Mouse (Mus musculus) heart, postnatal 0 days (tissue): ENCODE data around the gene Rd3l.

ENCODE experiments used
- CTCF ChIP-seq: IDR thresholded peaks from 2 replicates; pipeline ENCODE4 v1.5.1; 2016; ENCODE audit warnings: antibody characterized with exemption, control low read depth, low read depth
- EP300 ChIP-seq: IDR thresholded peaks from 2 replicates; pipeline ENCODE4 v1.6.1; 2016; ENCODE audit warnings: antibody characterized with exemption, low read depth

DNA sequence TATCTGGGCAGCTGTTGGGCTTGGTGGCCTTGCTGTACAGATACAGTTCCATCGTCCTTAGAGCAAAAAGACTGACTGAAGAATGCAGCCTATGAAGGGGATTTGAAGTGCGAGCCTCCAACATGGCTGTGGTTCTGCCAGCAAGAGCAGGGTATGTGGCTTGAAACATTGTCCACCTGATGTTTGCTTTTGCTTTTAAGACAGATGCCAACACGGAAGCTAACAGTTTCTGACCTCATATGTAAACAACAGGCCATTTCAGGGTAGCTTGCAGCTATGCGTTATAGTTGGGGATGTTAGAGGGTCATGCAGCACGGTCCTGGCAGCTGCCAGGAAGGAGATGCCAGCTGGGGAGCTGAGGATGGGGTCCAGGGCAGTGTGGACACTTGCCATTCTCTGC lies 30.6 kb downstream of the Rd3l start:
- TF ChIP-seq EP300 (no peak), CTCF (no peak)
